Mouse (Mus musculus) adrenal gland, postnatal 14 days (tissue): ENCODE measurements around the gene Gstcd. TPM values are rescaled to one million over a fixed set of nuclear protein-coding genes. Genes with fewer than 3 reads are reported as not detected.

Source experiments
- DNase-seq: peaks from one replicate; pipeline ENCODE4 v3.0.0; 2021; ENCODE audit warnings: mixed read lengths
- long read RNA-seq, 2 experiments: library from polyadenylated mRNA; stranded (forward); transcript quantifications; one replicate each; pipeline ENCODE4 v2.0.0; 2021
- total RNA-seq: library from RNA; stranded (reverse); gene quantifications from 2 replicates; pipeline ENCODE4 v1.2.3, GENCODE M21; 2021

The Gstcd gene
- 12.6 and 13.9 TPM in 2 replicates for total RNA-seq
- long read RNA-seq, experiment 1, transcript Gstcd-201 (12 exons, 3,503 nt): major isoform, 7 of 12 reads
- long read RNA-seq, experiment 1, partial matches to known transcripts: 2 of 12 reads
- long read RNA-seq, experiment 1, other reads (novel, unspliced or antisense): 3 of 12 reads
- long read RNA-seq, experiment 2: 0 reads

DNA sequence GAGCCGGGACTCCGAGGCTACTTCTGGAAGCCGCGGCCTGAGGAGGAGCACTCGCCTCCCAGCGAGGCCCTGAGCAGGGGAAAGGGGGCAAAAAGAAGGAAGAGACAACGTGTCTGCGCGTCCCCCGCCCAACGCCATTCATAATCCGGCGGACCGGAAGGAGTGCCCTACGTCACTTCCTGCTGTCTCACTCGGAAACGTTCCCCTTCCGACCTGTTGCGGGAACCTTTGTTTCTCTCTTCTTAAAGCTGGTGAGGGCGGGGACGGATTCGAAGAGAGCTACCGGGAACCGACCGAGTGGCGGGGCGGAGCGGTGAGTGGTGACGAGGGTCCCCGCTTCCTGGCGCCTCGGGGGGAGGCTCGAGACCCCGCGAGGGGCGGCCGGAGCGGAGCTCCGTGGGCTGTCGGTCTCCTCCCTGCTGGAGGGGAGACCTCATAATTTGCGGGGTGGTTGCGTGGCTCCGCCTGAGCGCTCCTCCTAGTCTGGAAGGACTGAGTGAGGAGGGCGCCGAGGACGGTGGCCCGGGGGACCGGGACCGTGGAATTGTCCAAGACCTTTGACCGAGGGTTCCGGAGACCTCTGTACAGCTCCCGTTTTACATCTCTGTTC is at the start of gene Gstcd, which contains the start of gene Ints12:
Gene Gstcd (minus strand): TSS at position 370 of the 610 bp plus-strand sequence.
Gene Ints12 (plus strand): TSS at position 177 of the 610 bp plus-strand sequence.
- peak; percentile 94 for DNase-seq

DNA sequence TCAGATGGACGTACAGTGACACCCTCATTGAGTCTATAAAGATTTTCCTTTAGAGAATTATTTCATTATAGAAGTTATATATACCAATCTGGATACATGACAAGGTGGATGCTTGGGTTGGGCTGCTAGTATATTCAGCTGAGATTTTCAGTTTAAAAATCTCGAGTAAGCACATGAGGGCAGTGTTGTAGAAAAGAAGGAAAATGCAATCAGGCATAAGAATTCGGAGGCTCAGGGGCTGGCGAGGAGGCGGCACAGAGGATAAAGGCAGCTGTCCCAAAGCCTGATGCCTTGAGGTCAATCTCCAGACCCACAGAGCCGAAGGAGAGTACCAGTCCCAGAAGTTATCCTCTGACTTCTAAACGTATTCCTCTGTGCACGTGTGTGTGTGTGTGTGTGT is 40.8 kb upstream of the Gstcd start:
- DNase-seq: no peak

DNA sequence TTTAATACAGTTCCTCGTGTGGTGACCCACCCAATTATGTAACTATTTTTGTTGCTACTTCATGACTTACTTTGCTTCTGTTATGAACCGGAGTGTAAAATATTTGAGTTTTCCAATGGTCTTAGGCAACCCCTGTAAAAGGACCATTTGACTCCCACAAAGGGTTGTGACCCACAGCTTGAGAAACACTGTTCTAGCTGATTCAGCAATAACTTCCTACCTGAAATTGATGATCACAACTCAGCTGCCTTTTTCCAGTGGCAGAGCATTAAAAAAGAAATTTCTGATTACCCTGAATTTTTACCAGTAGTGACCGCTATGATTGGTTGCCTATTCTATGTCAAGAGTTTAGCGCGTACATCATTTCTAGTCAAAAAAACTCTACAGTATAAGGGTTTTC is 39.5 kb upstream of the Gstcd start:
- no peak for DNase-seq

DNA sequence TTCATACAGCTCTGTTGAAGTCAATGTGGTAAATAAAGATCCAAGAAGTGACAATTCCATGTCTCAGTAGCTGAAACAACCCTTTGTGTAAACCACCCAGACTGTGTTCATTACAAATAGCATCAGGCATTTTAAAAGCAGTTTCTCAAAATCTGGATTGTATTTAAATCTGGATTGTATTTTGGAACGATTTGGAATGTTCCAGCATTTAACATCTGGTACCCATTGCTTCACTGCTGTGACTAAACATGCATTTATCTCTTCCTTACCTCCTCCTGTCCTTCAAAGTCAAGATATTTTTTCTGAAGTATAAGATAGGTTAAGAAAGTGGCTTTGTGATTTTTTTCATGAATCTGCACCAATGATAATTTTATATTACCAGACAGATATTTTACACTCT is 21.4 kb upstream of the Gstcd start:
- DNase-seq: no peak

DNA sequence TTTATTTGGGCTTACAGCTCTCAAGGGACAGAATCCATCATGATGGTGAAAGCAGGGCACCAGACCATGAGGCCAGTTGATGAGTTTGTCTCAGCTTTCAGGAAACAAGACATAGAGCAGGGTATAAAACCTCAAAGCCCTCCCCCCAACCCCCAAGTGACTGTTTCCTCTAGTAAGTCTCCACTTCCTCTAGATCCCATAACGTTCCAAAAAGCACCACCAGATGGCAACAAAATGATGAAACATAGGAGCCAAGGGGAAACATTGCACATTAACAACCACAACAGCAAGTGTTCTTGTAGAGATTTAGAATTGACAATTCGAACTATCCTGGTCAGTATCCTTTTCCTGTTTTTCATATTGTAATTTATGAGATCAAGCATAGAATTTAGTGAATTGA is 19.9 kb upstream of the Gstcd start:
- peak; percentile 31 for DNase-seq

DNA sequence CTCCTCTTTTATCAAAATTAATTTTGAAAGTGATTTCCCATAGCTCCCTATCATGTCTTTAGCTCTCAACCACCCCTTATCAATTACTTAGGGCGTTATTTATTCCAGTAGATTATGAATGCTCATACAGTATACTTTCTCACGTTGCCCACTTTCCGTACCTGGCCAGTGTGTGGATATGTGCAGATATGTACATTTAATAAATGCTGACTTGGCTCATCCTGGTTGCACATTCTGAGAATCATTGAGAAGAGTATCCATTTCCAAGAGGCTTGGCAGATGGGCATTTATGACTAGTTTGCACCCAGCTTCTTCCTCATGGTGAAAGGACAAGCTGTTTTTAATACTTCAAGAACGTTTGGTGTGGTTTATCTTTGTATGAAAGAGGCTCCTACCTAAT is 18.0 kb upstream of the Gstcd start:
- no peak for DNase-seq

DNA sequence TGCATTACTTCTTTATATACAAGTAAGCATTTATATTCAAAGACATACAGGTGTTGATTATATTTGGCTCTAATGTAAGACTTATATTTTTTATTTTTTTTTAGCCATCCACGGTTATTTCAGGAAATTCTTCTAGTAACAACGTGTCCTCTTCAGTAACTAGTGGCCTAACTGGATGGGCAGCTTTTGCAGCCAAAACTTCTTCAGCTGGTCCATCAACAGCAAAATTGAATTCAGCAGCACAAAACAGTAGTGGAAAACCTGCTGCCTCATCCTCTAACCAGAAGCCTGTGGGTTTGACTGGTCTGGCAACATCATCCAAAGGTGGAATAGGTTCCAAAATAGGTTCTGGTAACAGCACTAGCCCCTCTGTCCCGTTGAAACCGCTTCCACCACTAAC is 16.9 kb upstream of the Gstcd start:
- DNase-seq: no peak

DNA sequence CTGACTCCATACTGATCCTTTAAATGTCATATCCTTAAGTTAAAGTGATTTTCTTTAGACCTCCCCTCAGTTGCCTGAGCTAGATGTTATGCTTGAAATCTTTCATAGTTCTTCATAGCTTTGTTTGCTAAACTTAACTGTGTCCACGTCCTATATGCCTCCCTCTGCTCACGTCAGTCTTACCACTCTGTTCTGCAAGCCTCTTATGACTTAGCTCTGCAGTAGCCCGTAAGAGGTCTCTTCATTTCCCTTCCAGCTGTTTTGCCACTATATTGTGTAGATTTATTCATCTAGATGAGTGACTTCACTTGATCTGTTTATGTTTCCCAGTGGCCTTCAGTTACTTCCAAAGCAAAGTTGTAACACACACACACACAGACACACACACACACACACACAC is 12.6 kb upstream of the Gstcd start:
- no peak for DNase-seq

DNA sequence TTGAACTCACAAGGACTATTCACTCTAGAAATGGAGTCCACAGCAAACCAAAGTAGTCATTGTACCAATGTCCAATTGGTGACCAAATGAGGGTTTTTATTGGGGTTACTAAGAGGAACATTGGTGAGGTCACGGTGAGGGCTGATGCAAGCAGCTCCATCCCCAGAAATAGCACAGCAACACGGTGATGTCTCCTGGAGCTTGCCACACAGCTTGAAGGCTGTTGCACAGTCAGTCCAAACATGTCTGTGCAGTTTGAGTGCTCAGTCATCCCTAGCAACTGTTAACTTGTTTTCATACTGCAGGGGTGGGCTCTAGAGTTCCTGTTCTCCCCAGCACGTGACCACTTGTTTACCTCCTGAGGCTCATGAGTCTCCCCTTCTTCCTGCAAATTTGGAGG is 11.9 kb upstream of the Gstcd start:
- no peak for DNase-seq

DNA sequence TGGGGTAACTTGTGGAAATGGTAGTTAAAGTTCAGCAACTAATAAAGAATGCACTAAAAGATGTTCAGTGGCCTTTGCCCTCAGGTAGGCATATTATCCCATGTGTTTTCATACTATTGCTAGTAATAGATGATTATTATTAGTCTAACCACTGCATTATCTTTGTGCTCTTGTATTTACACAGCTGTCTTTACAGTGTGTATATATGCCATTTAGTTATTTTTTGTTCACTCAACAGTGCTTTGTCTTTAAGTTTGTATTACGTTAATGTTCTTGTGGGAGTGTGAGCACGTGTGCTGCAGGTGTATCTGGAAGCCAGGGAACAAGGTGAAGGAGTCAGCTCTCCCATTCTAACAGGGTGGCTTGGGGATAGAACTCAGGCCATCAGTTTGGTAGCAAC is 7.1 kb upstream of the Gstcd start:
- no peak for DNase-seq

DNA sequence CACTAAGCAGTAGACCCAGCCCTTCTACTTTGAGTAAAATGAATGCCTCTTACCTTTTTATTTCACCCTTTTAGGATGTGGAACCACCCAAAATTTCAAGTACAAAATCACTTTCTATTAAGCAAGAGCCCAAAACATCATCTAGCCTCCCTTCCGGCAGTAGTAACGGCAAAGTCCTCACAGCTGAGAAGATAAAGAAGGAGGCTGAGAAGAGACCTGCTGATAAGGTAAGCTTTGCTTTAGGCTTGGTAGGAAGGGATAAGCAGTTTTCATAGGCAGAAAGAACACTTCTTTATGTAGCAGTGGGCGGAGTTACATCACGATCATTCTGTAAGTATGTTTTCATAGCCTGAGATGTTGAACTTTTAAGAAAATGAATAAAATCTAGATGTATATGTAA is 6.5 kb upstream of the Gstcd start:
- DNase-seq: no peak

DNA sequence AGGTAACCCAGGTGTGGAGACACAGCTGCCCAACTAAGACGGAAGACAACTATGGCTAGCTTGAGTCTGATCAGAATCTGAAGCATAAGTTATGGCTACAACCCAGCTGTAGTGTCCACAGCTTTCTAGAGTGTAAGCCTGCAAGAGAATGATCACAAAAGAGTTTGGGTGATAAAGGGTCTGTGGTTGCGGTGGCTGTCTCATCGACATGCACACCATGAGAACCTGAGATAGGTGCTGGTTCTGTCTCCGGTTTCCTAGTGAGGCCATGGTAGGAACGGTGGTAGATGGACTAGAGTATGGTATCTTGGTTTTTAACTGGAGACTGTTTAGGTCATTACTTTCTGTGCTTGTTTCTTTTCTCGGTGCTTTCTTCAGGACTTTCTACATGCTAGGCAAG is 6.1 kb upstream of the Gstcd start:
- no peak for DNase-seq

DNA sequence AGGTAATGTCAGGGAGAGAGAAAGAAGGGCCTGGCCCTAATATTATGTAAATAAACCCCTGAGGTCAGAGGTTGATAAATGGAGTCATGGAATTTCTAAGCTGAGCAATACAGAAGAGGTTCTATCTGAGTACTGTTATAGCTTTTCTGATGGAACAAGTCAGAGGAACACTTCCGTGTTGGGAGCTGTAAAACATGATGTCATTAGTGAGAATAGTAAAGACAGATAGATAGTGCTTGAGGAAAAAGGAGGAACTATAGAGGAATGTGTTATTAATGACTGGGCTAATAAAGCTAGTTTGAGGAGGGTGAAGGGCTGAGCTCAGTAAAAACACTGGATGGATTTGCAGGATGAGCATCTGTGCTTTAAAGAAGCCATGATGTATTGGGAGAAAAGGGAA is 2.5 kb upstream of the Gstcd start:
- no peak for DNase-seq

DNA sequence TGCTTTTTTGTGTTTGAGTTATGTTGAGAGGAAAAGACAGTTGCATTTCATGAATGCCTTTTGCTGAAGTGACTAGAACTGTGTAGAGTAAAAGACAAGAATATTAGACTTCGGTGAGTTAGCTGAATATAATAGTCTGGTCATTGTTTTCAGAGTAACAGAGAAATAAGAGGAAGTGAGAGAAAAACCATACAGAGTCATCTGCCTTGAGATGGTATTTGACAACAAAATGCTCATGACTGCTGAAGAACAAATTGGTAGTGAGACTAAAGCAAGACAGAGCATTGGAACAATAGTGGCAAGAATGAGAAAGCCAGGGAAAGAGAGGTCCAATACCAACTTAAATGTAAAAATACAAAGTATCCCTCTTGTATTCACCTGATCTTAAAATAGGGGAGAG is 1.1 kb upstream of the Gstcd start:
- DNase-seq: no peak

DNA sequence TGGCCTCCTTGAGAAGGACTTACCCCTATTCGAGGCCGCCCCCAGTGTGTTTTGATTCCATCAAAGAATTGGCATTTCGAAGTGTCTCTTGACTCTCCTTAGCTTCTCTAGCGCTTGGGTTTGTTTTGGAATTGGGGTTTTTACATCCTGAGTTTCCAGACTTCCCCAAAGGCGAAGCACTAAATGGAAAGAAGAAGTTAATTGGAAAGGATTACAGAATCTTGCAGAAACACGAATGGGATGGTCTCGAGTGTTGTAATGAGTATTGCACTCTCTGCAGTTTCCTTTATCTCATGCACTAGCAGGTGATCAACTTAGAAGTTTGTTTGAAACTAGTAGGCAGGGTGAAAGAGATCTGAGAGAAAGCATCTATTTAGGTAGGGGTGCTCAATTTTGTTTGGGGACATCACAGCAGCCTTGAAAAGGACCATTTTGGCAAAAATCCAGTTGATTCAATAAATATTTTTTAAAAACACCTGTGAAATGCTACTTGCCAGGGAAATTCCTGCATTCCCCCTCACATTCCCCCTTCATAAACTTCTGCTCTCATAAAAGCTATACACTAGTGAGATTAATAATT is 531 bp upstream of the Gstcd start:
- DNase-seq: no peak

DNA sequence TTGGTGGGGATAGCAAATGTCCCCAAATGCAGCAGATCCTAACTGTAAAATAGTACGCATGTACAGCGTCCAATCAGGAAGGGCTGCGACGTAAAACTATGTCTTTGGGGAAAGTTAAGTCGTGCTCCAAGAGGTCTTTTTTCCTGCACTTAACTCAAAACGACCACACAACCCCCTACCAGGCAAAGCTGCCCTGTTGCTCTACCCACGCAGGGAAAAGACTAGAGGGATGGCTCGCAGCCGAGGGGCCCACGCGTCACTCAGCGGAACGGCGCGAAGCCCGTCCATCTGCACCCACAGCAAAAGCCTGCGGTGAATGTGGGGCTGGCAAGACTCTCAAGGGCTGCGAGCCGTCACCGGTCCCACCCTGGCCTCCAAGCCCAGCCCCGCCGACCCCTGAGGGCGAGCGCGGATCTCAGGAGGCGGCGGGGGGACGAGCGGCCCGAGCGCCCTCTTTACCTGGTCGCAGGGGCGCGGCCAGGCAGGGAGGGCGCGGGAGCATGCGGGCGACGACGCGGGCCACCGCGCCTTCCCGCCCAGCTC is 641 bp downstream of the Gstcd start:
- peak; percentile 58 for DNase-seq

DNA sequence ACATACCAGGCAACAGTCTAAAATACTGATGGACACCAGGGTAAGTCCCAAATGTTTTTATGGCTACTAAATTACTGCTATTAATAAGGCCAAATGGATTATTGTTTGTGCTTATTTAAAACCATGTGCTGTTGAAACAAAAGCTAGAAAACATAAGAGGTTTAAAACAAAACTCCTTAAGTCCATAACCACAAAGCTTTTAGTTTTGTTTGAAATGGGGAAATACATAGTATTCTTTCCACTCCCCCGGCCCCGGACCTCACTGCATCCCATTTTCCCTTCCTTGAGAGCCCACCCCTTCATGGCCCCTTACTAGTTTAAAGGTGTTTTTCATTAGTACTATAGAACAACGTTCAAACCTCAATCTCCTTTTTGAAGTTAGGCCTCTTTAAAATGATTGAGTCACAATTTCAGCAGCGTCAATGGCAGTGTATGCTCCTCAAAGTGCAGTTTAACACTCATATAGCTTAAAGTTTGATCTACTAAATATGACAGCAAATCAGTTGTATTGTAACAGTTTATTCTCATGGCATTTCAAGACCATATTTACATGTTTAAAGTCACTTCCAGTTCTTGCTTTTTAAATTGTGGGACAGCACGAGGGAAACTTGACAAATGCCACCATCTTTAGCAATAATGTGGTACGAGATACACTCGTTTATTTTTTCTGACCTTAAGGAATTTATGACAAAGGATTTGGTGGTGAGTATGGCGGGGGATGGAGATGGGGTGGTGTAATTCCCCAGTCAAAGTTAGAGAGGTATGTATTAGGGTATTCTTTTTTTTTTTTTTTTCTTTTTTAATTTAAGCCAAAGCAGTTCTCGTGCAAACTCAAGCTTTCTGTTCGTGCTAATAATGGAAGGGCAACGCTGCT is 1.3 kb downstream of the Gstcd start:
- no peak for DNase-seq

DNA sequence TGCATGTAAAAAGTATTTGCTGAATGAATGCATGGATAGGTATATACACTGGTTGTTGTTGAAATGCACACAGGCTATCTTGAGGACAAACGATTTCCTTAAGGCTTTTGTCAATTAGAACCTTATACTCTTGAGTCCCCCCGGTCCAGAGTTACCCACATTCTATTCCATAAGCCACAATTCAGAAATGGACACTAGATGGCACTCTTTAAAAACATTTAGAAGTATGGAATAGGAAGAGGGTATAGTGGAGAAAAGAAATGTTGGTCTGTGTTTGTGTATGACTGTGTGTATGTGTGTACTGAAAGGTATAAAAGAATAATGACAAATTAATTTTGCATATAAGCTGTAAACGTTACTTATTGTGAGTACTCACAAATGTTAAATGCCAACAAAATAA is 6.0 kb downstream of the Gstcd start:
- DNase-seq: no peak

DNA sequence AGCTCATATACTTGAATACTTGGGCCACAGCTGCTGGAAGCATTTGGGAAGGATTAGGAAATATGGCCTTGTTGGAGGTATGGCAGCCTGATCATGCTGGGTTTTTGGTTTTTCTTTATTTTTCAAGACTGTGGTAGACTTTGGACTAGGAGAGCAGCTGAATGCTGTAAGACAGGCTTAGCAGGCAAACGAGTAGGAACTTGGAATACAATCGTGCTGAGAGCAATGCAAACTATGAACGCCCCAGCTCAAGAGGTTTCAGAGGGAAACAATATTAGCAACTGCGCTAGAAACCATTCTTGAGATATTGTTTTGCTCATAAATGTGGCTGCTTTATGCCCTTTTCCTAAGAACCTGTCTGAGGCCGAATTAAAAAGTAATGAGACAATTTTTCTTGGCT is 9.1 kb downstream of the Gstcd start:
- DNase-seq: no peak

DNA sequence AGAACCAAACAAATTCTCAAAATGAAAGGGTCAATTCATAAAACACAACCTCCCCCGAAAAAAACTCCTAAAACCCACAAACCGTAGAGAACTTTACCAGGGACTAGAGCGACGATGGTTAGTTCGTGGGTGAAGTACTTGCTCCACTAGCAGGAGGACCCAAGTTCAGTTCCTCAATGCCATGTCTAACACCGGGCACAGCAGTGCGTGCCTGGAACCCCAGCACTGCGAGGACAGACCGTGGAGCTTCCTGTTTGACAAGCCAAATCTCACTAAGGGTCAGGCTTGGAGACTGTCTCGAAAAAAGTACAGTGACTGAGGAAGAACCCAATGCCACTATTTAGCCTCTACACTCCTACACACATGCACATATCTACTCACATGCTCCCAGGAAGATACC is 16.3 kb downstream of the Gstcd start:
- no peak for DNase-seq

DNA sequence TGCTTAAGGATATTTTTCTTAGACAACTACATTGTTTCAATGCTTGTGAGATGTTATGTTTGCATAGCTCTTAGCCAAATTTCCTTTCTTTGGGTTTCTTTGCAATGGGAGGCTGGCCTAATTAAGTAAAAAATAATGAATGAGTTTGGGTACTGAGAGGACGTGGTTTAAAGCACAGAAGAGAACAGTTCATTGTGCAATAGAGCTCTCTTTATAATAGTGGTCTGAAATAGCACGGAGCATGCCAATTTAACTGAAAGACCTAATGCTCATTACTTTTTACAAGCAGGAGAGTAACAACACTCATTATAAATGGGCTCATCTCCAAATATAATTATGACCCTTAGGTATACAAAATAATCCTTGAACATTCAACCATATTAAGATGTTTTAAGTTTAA is 39.8 kb downstream of the Gstcd start:
- no peak for DNase-seq

DNA sequence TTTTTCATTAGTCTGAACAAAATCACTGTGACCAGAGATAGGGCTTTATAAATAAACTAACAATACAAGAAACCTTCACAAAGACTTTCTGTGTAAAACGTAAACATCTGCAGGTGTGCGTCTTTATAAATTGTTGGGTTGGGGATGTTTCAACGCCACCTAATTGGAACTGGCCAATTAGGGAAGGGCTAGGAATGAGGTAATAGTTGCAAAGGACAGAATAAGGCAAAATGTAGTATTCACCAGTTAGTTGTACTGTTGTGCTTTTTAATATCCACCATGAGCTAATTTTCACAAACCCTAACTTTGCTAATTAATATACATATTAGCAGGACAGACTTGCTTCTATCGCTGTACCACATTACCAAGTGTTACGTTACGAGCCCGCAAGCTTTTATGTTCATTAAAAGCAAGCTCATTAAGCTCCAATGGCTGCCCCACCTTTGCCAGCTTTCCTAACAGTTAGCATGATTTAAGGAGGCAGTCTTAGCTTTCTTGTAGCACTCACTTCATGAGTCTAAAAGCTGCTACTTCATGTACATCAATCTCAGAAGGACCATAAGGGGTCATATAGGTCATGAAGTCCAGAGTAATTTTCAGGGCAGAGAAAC is 58.6 kb downstream of the Gstcd start:
- no peak for DNase-seq

DNA sequence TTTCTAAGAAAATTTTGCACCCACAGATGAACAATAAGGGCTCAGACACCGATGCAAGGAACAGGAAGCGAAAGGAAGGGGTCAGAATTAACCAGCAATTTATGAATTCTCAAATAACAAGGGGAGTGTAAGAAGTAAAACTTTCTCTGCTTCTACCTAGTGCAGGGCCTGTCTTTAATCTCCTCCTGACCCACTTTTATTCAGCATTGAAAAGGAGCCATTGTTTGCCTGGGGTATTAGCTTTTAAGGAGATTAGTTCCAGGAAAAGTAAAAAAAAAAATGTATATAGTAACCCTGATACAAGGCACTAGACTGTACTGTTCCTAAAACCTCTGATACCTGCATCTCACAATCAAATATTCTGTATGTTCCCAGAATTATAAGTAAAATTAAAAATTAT is 64.9 kb downstream of the Gstcd start:
- no peak for DNase-seq
